Mouse (Mus musculus): ENCODE results near the gene Matk.
A peak's percentile ranks its signal among the peaks of the same experiment; 100 is the strongest.
"Not testable (repeated sequence)": the region's sequence is repeated elsewhere in the genome, so short reads cannot be mapped to it uniquely, and the experiment has no call there.

The Matk gene

DNA sequence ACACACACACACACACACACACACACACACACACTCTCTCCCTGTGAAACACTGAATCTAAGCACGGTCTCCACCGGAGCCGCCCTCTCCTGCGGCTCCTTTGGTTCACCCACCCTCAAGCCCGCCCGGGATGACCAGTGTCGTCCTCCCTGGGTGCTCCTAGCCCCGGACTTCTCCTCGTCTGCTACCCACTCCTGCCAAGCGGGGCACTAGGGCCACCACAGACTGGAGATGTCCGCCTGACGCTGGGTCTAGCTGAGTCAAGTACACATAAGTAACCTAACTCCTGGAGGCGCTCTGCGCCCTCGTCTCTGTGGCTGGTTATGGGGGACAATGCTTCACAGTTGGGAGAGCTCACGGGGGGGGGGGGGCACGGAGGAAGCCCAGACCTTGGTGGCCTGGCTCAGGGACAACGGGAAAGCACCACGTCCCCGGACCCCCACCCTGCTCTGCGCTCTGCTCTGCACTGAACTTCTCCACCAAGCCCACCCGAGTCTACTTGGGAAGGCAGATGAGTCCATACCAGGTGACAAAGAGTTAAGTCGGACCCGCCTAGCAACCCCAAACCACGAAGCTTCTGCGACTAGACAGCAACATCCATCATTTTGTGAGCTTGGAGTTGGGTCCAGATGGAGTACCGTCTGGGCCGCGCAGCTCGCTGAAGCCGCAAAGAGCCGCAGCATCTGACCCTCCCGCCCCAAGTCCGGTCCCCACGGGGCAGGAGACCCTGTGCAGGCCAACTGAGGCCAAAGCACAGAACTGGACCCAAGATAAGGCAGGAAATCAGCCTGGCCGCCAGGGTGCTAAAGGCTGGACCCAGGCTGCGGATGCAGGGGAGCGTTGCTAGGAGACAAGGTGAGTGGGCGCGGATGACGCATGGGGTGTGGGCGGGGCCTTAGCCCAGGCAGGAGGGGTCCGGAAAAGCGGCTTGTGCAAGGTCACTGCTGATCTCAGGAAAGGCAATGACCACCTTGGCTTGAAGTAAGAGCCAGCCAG, at the start of gene Matk:
TSS of gene Matk (plus strand) at position 512 of the 996 bp plus-strand sequence.
- DNase-seq (ENCODE audit: low read depth, low spot score): peak; percentile 81

- DNase-seq (ENCODE audit: low read depth, low spot score): no peak
Measured at GRCm38 (mm10) chr10:81202978-81203720, 49.6 kb upstream of the Matk start.

DNA sequence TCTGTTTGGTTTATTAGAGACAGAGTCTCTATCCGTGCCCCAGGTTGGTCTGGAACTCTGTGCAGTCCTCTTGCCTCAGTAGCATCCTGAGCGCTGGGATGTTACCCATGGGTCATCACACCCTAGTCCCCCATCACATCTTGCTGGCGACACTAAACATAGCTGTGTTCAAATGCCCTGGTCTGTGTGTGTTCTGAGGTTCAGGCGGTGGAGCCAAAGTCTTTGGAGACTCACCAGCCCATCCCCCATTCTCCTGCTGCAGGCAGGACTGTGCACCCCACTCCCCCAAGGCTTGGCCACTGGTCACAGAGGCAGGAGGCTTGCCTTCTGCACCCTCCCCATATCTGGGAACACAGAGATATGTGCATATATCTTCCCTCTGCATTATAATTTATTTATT, 48.6 kb upstream of the Matk start:
- DNase-seq (ENCODE audit: low read depth, low spot score): no peak

DNA sequence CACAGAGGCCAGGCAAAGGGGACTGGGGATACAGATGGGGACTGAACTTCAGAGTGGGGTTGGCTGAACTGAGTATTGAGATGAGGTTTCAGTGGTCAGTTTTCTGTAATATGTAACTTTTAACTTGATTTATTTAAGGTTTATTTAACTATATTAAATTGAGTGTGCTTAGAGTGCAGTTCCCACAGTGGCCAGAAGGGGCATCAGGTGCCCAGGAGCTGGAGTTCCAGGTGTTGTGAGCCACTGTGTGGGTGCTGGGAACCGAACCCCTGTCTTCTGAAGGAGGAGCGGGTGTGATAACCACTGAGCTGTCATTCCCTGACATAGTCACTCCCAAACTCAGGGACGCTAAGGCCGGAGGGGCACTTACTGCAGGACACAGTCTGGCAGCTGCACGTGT, 42.6 kb upstream of the Matk start:
- no peak for DNase-seq (ENCODE audit: low read depth, low spot score)

DNA sequence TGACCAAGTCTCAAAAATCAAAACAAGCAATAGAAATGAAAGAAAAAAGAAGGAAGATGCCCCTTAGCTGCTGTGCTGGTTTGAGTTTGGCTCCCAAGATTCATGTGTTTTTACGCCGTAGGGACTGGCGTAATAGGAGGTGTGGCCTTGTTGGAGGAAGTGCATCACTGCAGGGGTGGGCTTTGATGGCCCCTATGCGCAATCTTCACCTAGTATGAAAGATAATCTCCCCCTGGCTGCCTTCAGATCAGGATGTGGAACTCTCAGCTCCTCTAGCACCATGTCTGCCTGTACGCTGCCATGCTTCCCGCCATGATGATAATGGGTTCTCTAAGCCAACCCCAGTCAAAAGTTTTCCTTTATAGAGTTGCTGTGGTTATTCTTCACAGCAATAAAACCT, 36.5 kb upstream of the Matk start:
- DNase-seq (ENCODE audit: low read depth, low spot score): no peak

- no peak for DNase-seq (ENCODE audit: low read depth, low spot score)
Measured at GRCm38 (mm10) chr10:81216810-81217209, 35.9 kb upstream of the Matk start.

DNA sequence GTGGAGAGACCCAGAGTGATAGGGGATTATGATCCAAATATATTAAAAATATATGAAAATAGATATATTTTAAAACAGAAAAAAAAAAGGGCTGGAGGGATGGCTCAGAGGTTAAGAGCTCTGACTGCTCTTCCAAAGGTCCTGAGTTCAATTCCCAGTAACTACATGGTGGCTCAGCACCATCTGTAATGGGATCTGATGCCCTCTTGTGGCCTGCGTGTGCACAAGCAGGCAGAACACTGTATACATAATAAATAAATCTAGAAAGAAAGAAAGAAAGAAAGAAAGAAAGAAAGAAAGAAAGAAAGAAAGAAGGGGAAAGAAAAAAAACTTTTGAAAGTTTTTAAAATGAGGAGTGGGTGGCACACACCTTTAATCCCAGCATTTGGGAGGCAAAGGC, 35.5 kb upstream of the Matk start:
- peak; percentile 59 for DNase-seq (ENCODE audit: low read depth, low spot score)

GRCm38 (mm10) chr10:81217964-81218363, 34.8 kb upstream of the Matk start:
- peak; percentile 73 for DNase-seq (ENCODE audit: low read depth, low spot score)

DNA sequence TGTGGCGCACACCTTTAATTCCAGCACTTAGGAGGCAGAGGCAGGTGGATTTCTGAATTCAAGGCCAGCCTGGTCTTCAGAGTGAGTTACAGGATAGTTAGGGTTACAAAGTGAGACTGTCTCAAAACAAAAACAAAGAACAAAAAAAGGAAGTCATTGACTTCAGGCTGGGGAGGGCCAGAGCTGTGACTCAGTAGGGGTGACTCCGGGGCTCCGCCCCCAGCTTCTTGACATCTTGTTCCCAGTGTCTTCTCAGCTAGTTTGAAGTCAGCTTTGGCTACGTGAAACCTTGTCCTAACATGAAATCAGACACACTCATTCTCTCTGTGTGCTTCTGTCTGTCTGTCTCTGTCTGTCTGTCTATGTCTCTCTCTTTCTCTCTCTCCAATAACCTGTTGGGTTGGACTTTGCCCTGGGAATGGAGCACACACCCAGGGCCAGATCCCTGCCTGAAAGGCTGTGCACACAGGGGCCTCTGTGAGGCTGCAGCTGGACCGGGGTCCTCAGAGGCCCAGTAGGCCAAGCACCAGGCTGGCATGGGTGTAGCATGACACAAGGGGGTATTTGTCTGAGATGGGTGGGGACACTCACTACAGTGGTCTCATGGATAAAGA, 31.2 kb upstream of the Matk start:
- no peak for DNase-seq (ENCODE audit: low read depth, low spot score)

- not testable (repeated sequence) for DNase-seq (ENCODE audit: low read depth, low spot score)
Measured at GRCm38 (mm10) chr10:81223731-81224130, 29.0 kb upstream of the Matk start.

DNA sequence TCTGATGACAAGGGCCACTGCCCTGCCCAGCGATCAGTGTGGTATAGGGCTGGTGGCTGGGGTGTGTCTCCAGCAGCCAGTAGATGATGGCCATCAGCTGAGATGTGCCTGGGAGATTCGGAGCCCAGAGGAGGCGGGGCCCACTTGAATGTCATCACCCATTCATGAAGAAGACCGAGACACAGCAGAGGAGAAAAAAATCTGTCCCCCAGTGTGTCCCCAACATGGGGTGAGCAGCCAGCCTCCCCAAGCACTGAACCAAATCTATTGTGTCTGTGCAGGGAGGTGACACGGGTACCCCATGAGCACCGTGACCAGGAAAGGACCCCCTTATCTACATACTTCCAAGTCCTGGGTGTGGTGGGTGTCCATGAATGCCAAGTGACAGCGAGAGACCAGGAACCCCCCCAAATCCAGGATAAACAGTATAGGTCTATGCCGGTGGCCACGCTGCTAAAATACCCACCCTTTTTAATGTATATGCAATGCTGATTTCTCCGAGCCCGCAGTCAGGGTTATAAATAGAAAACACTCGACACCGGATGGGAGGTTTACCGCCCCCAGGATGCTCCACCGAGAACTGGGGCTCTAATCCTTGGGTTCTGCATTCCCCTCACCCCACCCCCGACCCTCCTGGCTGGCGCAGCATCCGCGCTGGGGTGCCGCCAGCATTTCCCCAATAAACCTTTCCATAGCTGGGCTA, 22.8 kb upstream of the Matk start:
- DNase-seq (ENCODE audit: low read depth, low spot score): peak; percentile 58

DNA sequence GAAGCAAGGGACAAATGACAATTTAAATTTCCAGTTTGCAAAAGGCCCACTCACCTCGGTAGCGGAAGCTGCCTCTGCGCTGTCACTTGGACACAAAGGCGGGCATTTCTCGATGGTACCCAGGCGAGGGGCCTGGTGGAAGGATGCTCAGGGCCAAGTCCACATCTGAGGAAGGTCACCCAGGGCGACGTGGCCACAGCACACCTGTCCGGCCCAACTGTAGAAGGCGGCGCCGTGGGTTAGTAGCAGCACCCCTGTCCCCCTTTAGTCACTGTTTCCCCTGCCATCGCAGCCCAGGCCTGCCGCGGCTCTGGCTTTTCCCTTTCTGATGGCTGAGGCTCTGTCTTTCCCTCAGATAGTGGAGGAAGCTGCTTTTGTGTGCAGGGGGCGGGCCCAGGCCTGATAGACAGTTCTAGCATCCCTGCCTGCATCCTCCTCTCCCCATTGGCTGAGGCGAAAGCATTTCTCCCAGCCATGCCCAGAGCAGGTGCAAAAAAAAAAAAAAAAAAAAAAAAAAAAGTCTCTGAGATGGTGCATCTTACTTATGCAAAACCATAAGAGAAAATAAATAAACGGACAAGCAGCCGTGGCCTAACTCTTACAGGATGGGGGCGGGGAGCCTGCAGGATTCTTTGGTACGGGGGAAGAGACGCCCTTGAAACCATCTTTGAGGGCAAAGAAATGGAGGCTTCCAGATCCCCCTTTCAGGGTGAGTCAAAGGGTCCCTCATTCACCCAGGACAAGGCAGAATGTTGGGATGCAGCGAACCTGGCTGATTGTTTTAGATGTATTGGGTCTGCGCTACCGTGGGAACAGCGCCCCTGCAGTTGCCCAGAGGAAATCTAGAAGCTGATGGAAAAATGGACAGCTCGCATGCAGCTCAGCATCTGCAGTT, 22.1 kb upstream of the Matk start, which contains the start of gene Atcay:
TSS of gene Atcay (minus strand) at position 396 of the 895 bp plus-strand sequence.
- DNase-seq (ENCODE audit: low read depth, low spot score): peak; percentile 73

DNA sequence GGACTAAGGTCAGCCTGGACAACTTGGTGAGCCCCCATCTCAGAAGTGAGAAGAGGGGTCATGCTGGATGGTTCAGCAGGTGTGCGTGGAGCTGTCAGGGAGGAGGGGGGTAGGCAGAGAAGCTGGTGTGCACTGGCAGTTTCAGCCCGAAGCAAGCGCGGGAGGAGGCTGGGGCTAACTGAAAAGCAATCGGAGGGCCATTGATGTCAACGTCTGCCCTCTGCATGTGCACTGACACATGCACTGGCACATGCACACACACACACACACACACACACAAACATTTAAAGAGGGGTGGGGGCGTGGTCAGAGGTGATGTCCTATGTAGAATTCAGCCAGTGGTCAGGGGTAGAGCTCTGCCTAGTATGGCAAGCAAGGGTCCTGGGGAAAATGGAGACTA, 21.3 kb upstream of the Matk start:
- DNase-seq (ENCODE audit: low read depth, low spot score): no peak

DNA sequence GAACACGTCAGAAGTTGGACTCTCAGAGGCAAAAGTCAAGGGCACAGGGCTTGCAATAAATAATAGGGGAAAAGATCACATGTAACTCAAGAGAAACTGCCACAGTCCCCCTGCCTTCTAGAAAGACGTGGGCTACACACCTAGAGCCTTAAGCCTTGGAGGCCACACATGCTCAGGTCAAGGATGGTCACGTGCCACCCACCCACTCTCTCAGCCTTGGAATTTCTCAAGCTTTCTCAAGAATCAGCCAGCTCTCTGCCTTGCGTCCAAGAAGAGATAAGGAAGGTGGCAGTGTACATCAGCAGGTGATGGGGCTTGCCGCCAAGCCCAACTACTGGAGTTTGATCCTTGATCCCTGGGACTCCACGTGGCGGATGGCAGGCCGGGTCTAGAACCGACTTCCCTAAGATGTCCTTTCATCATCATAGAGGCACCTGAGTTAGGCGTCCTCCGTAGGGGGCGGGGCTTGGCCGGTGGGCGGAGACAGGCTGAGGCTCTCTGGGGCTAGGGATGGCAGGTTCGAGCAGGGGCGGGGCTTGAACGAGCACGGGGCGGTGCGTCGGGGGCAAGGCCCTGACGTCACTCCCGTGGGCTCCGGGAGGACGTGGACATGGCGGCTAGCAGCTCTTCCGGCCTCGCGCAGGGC, 20.0 kb upstream of the Matk start, which contains the start of gene Zfr2:
TSS of gene Zfr2 (plus strand) at position 576 of the 646 bp plus-strand sequence.
- DNase-seq (ENCODE audit: low read depth, low spot score): peak; percentile 97

DNA sequence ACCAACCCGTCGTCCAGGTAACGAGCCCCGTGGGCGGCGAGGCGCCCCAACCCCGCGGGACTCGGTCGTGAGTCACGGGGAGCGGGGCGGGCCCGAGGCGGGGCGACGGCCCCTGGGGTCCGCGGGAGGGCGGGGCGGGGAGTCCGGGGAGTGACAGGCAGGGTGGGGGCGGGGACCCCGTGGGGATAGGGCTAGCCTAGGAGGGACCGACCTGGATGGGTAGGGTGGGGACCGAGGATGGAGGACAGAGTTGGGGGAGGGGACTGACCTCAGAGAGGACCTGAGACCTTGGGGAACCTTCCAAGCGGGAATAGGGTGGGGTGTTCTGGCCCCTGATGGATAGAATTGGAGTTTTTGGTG, 19.5 kb upstream of the Matk start:
- no peak for DNase-seq (ENCODE audit: low read depth, low spot score)

DNA sequence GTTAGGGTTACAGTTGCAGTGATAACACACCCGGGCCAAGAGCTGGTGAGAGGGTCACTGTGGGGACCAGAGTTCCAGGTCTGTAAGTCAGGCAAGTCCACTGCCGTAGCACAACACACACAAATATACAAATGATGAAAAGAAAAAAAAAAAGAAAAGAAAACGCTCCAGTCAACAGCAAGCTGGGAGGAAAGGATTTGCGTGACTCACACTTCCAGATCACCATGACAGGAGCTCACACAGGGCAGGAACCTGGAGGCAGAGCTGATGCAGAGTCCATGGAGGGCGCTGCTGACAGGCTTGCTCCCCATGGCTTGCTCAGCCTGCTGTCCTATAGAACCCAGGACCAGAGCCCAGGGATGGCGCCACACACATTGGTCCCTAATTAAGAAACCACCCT, 18.5 kb upstream of the Matk start:
- DNase-seq (ENCODE audit: low read depth, low spot score): no peak

- no peak for DNase-seq (ENCODE audit: low read depth, low spot score)
Measured at GRCm38 (mm10) chr10:81236471-81237268, 16.1 kb upstream of the Matk start.

DNA sequence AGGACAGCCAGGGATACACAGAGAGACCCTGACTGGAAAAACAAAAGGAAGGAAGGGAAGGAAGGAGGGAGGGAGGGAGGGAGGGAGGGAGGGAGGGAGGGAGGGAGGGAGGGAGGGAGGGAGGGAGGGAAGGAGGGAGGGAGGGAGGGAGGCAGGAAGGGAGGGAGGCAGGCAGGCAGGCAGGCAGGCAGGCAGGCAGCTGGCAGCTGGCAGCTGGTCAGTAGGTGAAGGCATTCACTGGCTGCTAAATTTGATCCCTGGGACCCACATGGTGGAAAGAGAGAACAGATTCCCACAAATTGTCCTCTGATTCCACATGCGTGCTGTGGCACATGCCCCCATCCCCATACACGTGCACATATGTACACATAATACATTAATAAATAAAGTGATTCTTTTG, 14.1 kb upstream of the Matk start:
- DNase-seq (ENCODE audit: low read depth, low spot score): no peak

DNA sequence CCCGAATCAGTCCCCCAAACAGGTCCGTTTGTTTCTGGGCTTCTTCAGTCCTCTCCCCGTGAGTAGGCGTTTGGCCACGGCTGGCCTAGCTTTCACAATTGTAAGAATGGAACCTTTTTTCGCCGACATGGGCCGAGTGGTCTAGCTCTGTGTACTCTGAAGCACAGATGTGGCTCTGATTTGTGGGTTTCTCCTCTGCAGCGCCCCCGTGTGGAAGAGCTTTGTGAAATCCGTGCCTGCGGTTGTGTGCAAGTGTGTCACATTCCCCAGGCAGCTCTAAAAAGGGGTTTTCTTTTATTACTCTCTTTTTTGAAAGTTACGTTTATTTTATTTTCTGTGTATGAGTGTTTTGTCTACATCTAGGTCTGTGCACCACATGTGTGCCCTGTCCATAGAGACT, 11.9 kb upstream of the Matk start:
- peak; percentile 71 for DNase-seq (ENCODE audit: low read depth, low spot score)
